Mouse (Mus musculus) bone marrow, adult 2 months (tissue): ENCODE data around the gene Cenpx. TPM values are rescaled to one million over a fixed set of nuclear protein-coding genes. Genes with fewer than 3 reads are reported as not detected.

Experiments used
- H3K27ac ChIP-seq: fragments of 200-500 bp; 2 replicates; pipeline ENCODE4 v1.5.1; 2012; ENCODE audit warnings: low read depth, mild to moderate bottlenecking, control low read depth, inconsistent platforms, low read length; ENCODE audit not compliant: control insufficient read depth, poor library complexity, insufficient read depth
- H3K4me1 ChIP-seq: fragments of 200-500 bp; 2 replicates; pipeline ENCODE4 v1.6.1; 2011; ENCODE audit warnings: low read length; ENCODE audit not compliant: control insufficient read depth, insufficient read depth
- H3K4me3 ChIP-seq: fragments of 200-500 bp; replicated peaks from 2 replicates; pipeline ENCODE3; 2011; ENCODE audit warnings: mild to moderate bottlenecking, low read depth, low read length, control low read depth; ENCODE audit not compliant: control insufficient read depth
- CTCF ChIP-seq: fragments of 200-500 bp; IDR thresholded peaks from 2 replicates; pipeline ENCODE4 v1.5.1; 2011; ENCODE audit warnings: low read length, control low read depth; ENCODE audit not compliant: control insufficient read depth, insufficient read depth
- POLR2A ChIP-seq: fragments of 200-500 bp; IDR thresholded peaks from 2 replicates; pipeline ENCODE4 v1.6.1; 2011; ENCODE audit warnings: low read depth, mild to moderate bottlenecking, control low read depth, low read length, borderline replicate concordance; ENCODE audit not compliant: control insufficient read depth
- WGBS: fragments of 180-500 bp; shearing (Covaris S2); methylation state at CpG from one replicate; pipeline ENCODE4 v1.1.7; 2018; 5-methylcytosine and 5-hydroxymethylcytosine counted together
- polyA plus RNA-seq: library from polyadenylated mRNA; stranded (reverse); fragments of >200 nt; gene quantifications from 2 replicates; pipeline ENCODE4 v1.2.4, GENCODE M21; 2011; ENCODE audit warnings: low replicate concordance; ENCODE audit not compliant: missing spikeins, insufficient read depth, insufficient read length

Cenpx gene
- polyA plus RNA-seq, 1 experiment: 57.8 TPM

DNA sequence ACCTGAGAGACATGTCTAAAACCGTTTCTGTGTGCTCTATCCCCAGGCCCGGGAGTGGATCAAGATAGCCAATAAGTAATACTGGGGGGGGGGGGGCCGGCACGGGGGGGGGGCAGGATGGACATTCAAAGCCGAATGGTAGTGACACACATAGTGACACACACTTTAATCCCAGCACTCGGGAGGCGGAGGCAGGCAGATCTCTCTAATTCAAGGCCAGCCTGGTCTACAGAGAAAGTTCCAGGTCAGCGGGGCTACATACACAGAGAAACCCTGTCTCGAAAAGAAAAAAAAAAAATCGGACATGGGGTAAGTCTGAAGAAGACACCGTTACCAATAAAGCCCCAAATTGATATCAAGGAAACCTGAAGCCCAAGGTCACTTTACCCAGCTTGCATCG lies 14.0 kb upstream of the Cenpx start:
- no peak for TF ChIP-seq CTCF
- TF ChIP-seq POLR2A: no peak
- Histone ChIP-seq H3K4me3 (no peak overlapping the region), H3K27ac (no peak overlapping the region), H3K4me1 (peaks cover 1% of the 10 kb centered on the region)
- WGBS: 49% methylated on average over 12 of the region's 12 CpGs

DNA sequence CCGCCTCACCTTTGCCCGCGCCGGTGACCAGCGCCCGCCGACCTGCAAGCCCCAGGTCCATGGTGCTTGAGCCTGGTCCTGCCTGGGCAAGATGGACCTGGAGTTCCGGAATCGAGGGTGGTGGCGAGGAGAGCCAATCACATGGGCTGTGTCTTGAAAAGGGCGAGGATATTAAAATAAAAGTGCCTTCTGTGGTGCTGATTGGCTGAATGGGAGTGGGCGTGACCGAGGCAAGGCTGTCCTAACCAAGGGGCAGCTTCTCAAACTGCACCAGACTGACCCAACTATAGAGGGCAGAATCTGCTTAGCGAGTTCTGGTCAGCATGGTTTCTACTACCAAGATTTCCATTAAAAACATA lies 13.6 kb upstream of the Cenpx start, which contains the start of gene Dcxr:
Gene Dcxr, minus strand, starts transcription at position 113 of the 359 bp plus-strand sequence.
- Histone ChIP-seq H3K4me3 (peak within 1 kb of the TSS; percentile 69), H3K4me1 (peaks cover 1% of the 10 kb centered on the region), H3K27ac (no peak within 1 kb of the TSS)
- under 1% methylated on average over 14 of the region's 14 CpGs for WGBS
- TF ChIP-seq CTCF (peak; percentile 33; the same call in 1 of the 2 replicates), POLR2A (no peak)

DNA sequence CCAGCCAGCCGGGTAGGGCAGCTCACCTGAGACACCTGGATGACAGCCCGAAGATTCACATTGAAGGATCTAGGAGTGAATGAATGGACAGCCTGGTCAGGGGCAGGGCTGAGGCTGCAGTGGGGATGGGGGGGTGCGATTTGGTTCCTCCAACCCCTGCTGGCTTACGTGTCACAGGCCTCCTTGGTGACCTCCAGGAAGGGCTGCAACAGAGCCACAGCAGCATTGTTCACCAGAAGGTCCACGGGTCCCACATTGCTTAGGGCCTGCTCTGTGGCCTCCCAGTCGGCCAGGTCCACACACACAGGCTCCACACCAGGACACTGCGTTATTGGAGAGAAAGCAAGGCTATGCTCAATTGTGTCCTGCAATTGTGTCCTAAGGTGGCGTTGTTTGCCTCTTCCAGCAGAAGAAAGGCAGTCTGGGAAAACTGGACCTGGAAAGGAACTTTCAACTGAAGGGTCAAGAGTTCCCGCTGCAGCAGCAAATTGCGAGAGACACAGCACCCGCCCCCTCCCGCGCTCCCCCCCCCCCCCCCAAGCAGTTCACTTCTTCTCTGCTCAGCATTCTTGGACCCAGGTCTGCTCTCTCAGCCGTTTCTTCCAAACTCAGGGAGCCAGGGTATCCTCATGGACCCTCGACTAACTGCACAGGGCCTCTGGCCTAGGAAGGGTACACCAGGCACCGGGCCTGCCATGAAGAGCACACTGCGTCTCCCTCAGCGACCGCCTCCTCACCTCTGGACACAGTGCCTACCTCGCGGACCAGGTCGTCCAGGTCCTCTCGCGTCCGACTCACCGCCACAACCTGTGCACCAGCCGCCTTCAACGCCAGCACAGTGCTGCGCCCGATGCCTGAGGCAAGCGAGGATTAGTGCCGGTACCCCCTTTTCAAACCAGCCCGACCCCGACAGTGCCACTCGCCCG lies 13.0 kb upstream of the Cenpx start:
- Histone ChIP-seq H3K4me3 (peak overlapping the region; percentile 69), H3K4me1 (peaks cover 1% of the 10 kb centered on the region), H3K27ac (no peak overlapping the region)
- WGBS: 22% methylated on average over 36 of the region's 36 CpGs
- no peak for TF ChIP-seq POLR2A
- no peak for TF ChIP-seq CTCF

DNA sequence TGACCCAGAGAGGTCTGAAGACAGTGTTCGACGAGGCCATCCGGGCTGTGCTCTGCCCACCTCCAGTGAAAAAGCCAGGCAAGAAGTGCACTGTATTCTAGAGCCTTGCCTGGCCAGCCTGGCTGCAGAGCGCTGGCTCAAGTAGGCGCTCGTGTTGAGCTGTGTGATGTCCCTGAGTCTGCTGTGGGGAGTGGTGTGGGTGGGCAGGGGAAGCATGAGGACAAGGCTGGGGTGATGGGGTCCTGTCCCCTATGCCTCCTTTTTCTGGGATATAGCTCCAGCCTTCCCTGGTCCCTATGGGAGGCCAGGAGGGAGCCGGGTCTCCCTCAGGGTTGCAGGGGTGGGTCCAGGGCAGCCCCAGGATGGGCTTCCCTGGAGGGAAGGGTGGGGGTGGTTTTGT lies 10.0 kb upstream of the Cenpx start:
- WGBS: 90% methylated on average over 7 of the region's 7 CpGs
- Histone ChIP-seq H3K4me3 (no peak overlapping the region), H3K27ac (no peak overlapping the region), H3K4me1 (no peaks in the 10 kb centered on the region; the same call in 1 of the 2 replicates)
- TF ChIP-seq POLR2A: no peak
- TF ChIP-seq CTCF: no peak

DNA sequence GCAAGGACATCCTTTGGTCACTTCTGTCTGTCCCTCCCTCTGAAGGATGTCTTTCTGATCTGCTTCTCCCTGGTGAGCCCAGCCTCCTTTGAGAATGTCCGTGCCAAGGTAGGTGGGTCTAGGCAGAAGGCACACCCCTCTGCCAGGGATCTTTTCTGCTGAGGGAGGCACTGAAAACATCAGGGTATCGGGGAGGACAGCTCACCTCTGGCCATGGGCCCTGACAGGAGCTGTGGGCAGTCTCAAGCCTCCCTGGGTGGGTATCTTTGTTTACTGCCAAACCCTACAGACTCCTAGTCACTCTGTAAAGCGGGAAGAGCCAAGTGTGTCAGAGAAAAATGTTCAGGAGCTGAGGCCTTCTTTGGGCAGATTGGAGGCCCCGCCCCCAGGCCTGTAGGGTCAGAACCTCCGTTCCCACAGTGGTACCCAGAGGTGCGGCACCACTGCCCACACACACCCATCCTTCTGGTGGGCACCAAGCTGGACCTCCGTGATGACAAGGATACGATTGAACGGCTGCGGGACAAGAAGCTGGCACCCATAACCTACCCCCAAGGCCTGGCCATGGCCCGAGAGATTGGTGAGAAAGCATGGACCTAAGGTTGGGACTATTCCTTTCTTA lies 9.3 kb upstream of the Cenpx start:
- 80% methylated on average over 11 of the region's 11 CpGs for WGBS
- Histone ChIP-seq H3K4me3 (no peak overlapping the region), H3K4me1 (no peaks in the 10 kb centered on the region; the same call in 1 of the 2 replicates), H3K27ac (no peak overlapping the region)
- no peak for TF ChIP-seq CTCF
- TF ChIP-seq POLR2A: no peak

DNA sequence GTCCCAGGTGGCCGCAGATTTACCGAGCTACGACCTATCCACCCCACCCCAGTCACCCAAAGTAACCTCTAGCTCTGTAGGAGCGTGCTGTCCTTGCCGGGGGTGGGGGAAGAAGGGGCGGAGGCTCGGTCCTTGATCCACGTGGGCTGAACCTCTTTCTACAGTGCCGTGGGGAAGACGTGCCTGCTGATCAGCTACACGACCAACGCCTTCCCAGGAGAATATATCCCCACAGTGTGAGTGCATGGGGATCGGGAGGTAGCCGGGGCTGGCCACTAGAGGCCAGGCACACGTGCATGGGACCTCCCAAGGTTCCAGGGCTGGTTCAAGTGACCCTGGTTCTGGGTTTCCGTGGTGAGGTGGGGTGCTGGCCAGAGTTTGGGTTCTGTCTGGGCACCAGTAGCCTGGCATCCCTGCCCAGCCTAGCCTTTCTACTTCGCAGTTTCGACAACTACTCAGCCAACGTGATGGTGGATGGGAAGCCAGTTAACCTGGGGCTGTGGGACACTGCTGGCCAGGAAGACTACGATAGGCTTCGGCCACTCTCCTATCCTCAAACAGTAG lies 8.6 kb upstream of the Cenpx start:
- 18% methylated on average over 21 of the region's 21 CpGs for WGBS
- TF ChIP-seq CTCF (no peak), POLR2A (no peak)
- no peaks in the 10 kb centered on the region; the same call in 1 of the 2 replicates for H3K4me1 ChIP-seq
- no peak overlapping the region for H3K27ac ChIP-seq
- H3K4me3 ChIP-seq: no peak overlapping the region

DNA sequence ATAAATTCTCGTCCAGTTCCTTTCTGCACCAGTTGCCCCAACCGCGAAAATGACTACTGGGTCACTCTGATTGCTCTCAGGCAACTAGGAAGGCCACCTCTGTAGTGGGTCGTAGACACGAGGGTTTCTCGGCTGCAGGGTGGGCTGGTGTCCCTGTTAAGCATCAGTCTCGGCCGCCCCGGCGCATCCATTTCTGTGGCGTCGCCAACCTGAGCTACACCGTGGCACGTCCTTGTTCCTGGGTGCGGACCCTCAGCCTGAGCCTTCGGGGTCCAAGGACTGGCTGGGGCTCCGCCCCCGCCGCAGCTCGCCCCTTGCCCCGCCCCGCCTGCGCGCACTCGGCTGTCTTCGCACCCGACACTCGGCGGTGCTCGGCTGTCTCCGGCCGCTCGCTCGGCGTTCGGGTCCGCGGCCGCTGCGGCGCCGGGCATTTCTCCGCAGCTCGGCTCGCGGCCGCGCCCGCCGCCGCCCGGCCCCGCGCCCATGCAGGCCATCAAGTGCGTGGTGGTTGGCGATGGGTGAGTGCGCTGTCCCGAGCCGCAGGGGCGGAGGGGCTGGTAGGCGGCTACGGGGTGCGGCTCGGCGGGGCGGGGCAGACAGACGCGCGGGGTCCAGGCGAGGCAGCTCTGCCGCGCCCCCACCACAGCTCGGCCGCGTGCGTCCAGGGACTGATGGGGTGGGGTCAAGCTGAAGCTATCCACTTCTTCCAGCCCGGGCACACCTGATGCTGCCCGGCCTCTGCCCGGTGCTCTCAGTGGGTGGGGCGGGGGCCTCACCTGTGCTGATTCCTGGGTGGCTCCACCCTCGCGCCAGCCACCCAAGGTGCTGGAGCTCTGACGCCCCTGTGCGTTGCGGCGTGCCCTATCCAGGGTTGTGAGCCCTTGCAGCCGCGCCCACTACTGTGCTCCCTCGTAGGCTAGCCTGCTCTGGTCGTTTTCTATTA lies 7.9 kb upstream of the Cenpx start, which contains the start of gene Rac3:
Gene Rac3, plus strand, starts transcription at position 347 of the 943 bp plus-strand sequence.
- TF ChIP-seq POLR2A (0 out of 2 replicates have a peak, but pooled peaks have one; percentile 18), CTCF (no peak)
- Histone ChIP-seq H3K27ac (no peak within 1 kb of the TSS), H3K4me3 (no peak within 1 kb of the TSS), H3K4me1 (no peaks in the 10 kb centered on the region)
- under 1% methylated on average over 90 of the region's 90 CpGs for WGBS
